Mouse (Mus musculus) bone marrow macrophage, adult 2 months (primary cell): ENCODE data around the gene Cdcp1.

Source experiments
- CTCF ChIP-seq: IDR thresholded peaks from 2 replicates; pipeline ENCODE4 v1.5.1; 2012; ENCODE audit warnings: low read depth, mild to moderate bottlenecking, low read length, moderate library complexity
- POLR2A ChIP-seq: IDR thresholded peaks from 2 replicates; pipeline ENCODE4 v1.6.1; 2012; ENCODE audit warnings: mild to moderate bottlenecking, low read depth, low read length, borderline replicate concordance

DNA sequence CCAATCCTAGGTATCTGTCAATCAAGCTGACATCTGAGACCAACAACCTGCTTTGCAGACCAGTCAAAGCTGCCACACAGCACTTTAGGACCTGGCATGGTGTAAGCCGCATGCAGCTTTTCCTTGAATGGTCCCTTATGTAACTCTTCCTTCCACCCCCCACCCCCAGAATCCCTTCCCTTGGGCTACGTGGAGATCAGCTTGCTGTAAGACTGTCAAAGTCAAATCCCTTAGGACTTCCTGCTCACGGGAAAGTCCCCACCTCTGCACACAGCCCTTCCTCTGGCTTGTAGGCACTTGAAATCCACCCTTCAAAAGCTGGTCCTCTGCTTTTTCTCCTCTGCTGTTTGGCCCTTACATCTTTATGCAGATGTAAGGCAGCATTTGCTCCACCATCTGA, 19.8 kb upstream of the Cdcp1 start:
- TF ChIP-seq POLR2A (no peak), CTCF (no peak)
